Mouse (Mus musculus) hindbrain, embryonic 11.5 days (tissue): ENCODE results near the gene Cecr2. TPM values are rescaled to one million over a fixed set of nuclear protein-coding genes. Genes with fewer than 3 reads are reported as not detected.
"Not testable (repeated sequence)": the region's sequence is repeated elsewhere in the genome, so short reads cannot be mapped to it uniquely, and the experiment has no call there.

Experiments
- ATAC-seq: fragments of 200-750 bp; cut with Nextera tagmentation; 2 replicates; pipeline ENCODE4 v1.8.0; 2017; ENCODE audit warnings: mild to moderate bottlenecking, moderate TSS enrichment, moderate library complexity; ENCODE audit not compliant: low FRiP score
- DNase-seq: peaks from one replicate; pipeline ENCODE4 v3.0.0-alpha.2; 2015; ENCODE audit warnings: low spot score
- H3K27ac ChIP-seq: fragments of 300-500 bp; sonication (generic); 2 replicates; pipeline ENCODE4 v1.5.1; 2014; ENCODE audit warnings: mild to moderate bottlenecking, low read depth, low read length
- H3K27me3 ChIP-seq: fragments of 300-500 bp; sonication (generic); 2 replicates; pipeline ENCODE4 v1.6.1; 2014; ENCODE audit warnings: mild to moderate bottlenecking, low read length, moderate library complexity, mixed read lengths; ENCODE audit not compliant: control insufficient read depth, insufficient read depth
- H3K36me3 ChIP-seq: fragments of 300-500 bp; sonication (generic); 2 replicates; pipeline ENCODE4 v1.6.1; 2014; ENCODE audit warnings: mild to moderate bottlenecking, low read length, moderate library complexity, mixed read lengths; ENCODE audit not compliant: control insufficient read depth, insufficient read depth
- H3K4me1 ChIP-seq: fragments of 300-500 bp; sonication (generic); replicated peaks from 2 replicates; pipeline ENCODE4 v1.6.1; 2014; ENCODE audit warnings: low read length, mixed read lengths; ENCODE audit not compliant: control insufficient read depth, insufficient read depth
- H3K4me2 ChIP-seq: fragments of 300-500 bp; sonication (generic); replicated peaks from 2 replicates; pipeline ENCODE4 v1.6.1; 2014; ENCODE audit warnings: mild to moderate bottlenecking, low read depth, low read length
- H3K4me3 ChIP-seq: fragments of 300-500 bp; sonication (generic); 2 replicates; pipeline ENCODE4 v1.5.1; 2014; ENCODE audit warnings: low read depth, low read length
- H3K9ac ChIP-seq: fragments of 300-500 bp; sonication (generic); 2 replicates; pipeline ENCODE4 v1.6.1; 2014; ENCODE audit warnings: low read depth, low read length
- H3K9me3 ChIP-seq: fragments of 300-500 bp; sonication (generic); 2 replicates; pipeline ENCODE4 v1.6.1; 2016; ENCODE audit warnings: low read length; ENCODE audit not compliant: control insufficient read depth
- WGBS: fragments of 180-500 bp; shearing (Covaris S2); extraction: QIAGEN DNeasy Blood & Tissue Kit; methylation state at CpG from one replicate; pipeline ENCODE4 v1.1.7; 2014; 5-methylcytosine and 5-hydroxymethylcytosine counted together
- polyA plus RNA-seq: library from polyadenylated mRNA; unstranded; fragments of >200 nt; fragmentation: Nextera tagmentation; extraction: Ambion mirVana; gene quantifications from 2 replicates; pipeline ENCODE4 v1.2.1, GENCODE M21; 2014

The Cecr2 gene
- polyA plus RNA-seq, 1 experiment from 2014 or later = 27.7 TPM

GRCm38 (mm10) chr6:120806999-120807737 lies 141.0 kb downstream of the Cecr2 start:
- WGBS = 91% methylated on average over 5 of the region's 5 CpGs
- H3K36me3 ChIP-seq = peaks cover 15% of the 10 kb centered on the region; the same call in 1 of the 2 replicates

GRCm38 (mm10) chr6:120807738-120808081 lies 141.5 kb downstream of the Cecr2 start:
- no peaks in the 10 kb centered on the region for H3K27me3 ChIP-seq
- no peaks in the 10 kb centered on the region for H3K9me3 ChIP-seq
- H3K4me3 ChIP-seq = no peak overlapping the region
- no peak overlapping the region for H3K9ac ChIP-seq
- WGBS = 94% methylated on average over 4 of the region's 4 CpGs
- no peak for ATAC-seq
- no peaks in the 10 kb centered on the region for H3K4me1 ChIP-seq
- peaks cover 15% of the 10 kb centered on the region; the same call in 1 of the 2 replicates for H3K36me3 ChIP-seq
- H3K4me2 ChIP-seq = no peak overlapping the region
- H3K27ac ChIP-seq = no peak overlapping the region
- DNase-seq = no peak

More at GRCm38 (mm10) chr6:120806999-120807737, 141.0 kb downstream of the Cecr2 start:
- DNase-seq = no peak
- H3K4me1 ChIP-seq = no peaks in the 10 kb centered on the region
- H3K27ac ChIP-seq = no peak overlapping the region
- no peak overlapping the region for H3K4me2 ChIP-seq
- no peak overlapping the region for H3K4me3 ChIP-seq
- H3K9ac ChIP-seq = no peak overlapping the region
- no peaks in the 10 kb centered on the region for H3K27me3 ChIP-seq
- H3K9me3 ChIP-seq = no peaks in the 10 kb centered on the region
- no peak for ATAC-seq

- not testable (repeated sequence) for H3K4me1 ChIP-seq, H3K9ac ChIP-seq, H3K4me3 ChIP-seq, DNase-seq, H3K36me3 ChIP-seq, H3K27ac ChIP-seq, H3K4me2 ChIP-seq, H3K9me3 ChIP-seq, ATAC-seq, H3K27me3 ChIP-seq
- 98% methylated on average over 6 of the region's 10 CpGs for WGBS
Observed at GRCm38 (mm10) chr6:120811999-120812398, 145.8 kb downstream of the Cecr2 start.

- Histone ChIP-seq H3K9me3 (no peaks in the 10 kb centered on the region), H3K36me3 (peaks cover 15% of the 10 kb centered on the region), H3K27ac (no peak overlapping the region), H3K4me2 (no peak overlapping the region), H3K4me1 (no peaks in the 10 kb centered on the region; the same call in 1 of the 2 replicates), H3K27me3 (no peaks in the 10 kb centered on the region), H3K9ac (no peak overlapping the region), H3K4me3 (no peak overlapping the region)
- DNase-seq (no peak), ATAC-seq (no peak)
- WGBS = 97% methylated on average over 2 of the region's 2 CpGs
Observed at GRCm38 (mm10) chr6:120819294-120819693, 153.1 kb downstream of the Cecr2 start.

GRCm38 (mm10) chr6:120820144-120820543 lies 154.0 kb downstream of the Cecr2 start:
- Histone ChIP-seq H3K9ac (no peak overlapping the region), H3K4me3 (no peak overlapping the region), H3K27me3 (no peaks in the 10 kb centered on the region), H3K9me3 (no peaks in the 10 kb centered on the region), H3K4me2 (no peak overlapping the region), H3K27ac (no peak overlapping the region), H3K36me3 (peaks cover 15% of the 10 kb centered on the region), H3K4me1 (no peaks in the 10 kb centered on the region; the same call in 1 of the 2 replicates)
- DNase-seq (no peak), ATAC-seq (no peak)
- WGBS = 97% methylated on average over 5 of the region's 5 CpGs

Other genes with a start within 250 kb of the Cecr2 start
- gene Il17ra, start 203.1 kb upstream of the Cecr2 start, polyA plus RNA-seq = 2.8 and 5.4 TPM in 2 replicates
- 1.0 and 1.8 TPM in 2 replicates for gene Tmem121b, start 172.6 kb upstream of the Cecr2 start, polyA plus RNA-seq
- 12.9 and 13.8 TPM in 2 replicates for gene Hdhd5, start 135.1 kb upstream of the Cecr2 start, polyA plus RNA-seq
- gene Slc25a18, start 107.2 kb downstream of the Cecr2 start, polyA plus RNA-seq = 2.2 and 2.3 TPM in 2 replicates
- gene Atp6v1e1, start 156.4 kb downstream of the Cecr2 start, polyA plus RNA-seq = 183 and 184 TPM in 2 replicates
- 31.7 and 33.7 TPM in 2 replicates for gene Bcl2l13, start 169.8 kb downstream of the Cecr2 start, polyA plus RNA-seq